Mouse (Mus musculus) kidney, embryonic 15.5 days (tissue): ENCODE results near the gene Pwp2. TPM values are rescaled to one million over a fixed set of nuclear protein-coding genes. Genes with fewer than 3 reads are reported as not detected.

Experiments used
- polyA plus RNA-seq: library from polyadenylated mRNA; unstranded; fragments of >200 nt; fragmentation: Nextera tagmentation; extraction: Ambion mirVana; gene quantifications from 2 replicates; pipeline ENCODE4 v1.2.1, GENCODE M21; 2015

The Pwp2 gene
- polyA plus RNA-seq, 1 experiment from 2014 or later, result 22.6 TPM

Other genes starting within 250 kb of the Pwp2 start
- gene Trpm2, start 214.6 kb downstream of the Pwp2 start, polyA plus RNA-seq, result 0.32 and 0.97 TPM in 2 replicates
- 29.5 and 32.1 TPM in 2 replicates for gene 1810043G02Rik, start 206.6 kb downstream of the Pwp2 start, polyA plus RNA-seq
- gene Pfkl, start 175.1 kb downstream of the Pwp2 start, polyA plus RNA-seq, result 149 and 164 TPM in 2 replicates
- gene Dnmt3l, start 143.2 kb downstream of the Pwp2 start, polyA plus RNA-seq, result 0.68 and 1.1 TPM in 2 replicates
- 1.6 TPM in 2 replicates for gene Aire, start 141.5 kb downstream of the Pwp2 start, polyA plus RNA-seq
- gene Icosl, start 115.8 kb downstream of the Pwp2 start, polyA plus RNA-seq, result 5.6 and 7.1 TPM in 2 replicates
- 43.2 TPM in 2 replicates for gene D10Jhu81e, start 15.4 kb downstream of the Pwp2 start, polyA plus RNA-seq
- gene Trappc10, start 59.5 kb upstream of the Pwp2 start, polyA plus RNA-seq, result 12.5 and 12.7 TPM in 2 replicates
- gene Agpat3, start 167.3 kb upstream of the Pwp2 start, polyA plus RNA-seq, result 84.9 and 88.7 TPM in 2 replicates
- gene Rrp1, start 227.9 kb upstream of the Pwp2 start, polyA plus RNA-seq, result 287 and 316 TPM in 2 replicates
- gene Cstb, start 240.5 kb upstream of the Pwp2 start, polyA plus RNA-seq, result 182 and 209 TPM in 2 replicates